Mouse (Mus musculus) lung, postnatal 0 days (tissue): ENCODE results near the gene Tmem56.

Experiments
- CTCF ChIP-seq: IDR thresholded peaks from 2 replicates; pipeline ENCODE4 v1.5.1; 2016; ENCODE audit warnings: antibody characterized with exemption, mild to moderate bottlenecking
- EP300 ChIP-seq: IDR thresholded peaks from 2 replicates; pipeline ENCODE4 v1.6.1; 2016; ENCODE audit warnings: antibody characterized with exemption, mild to moderate bottlenecking, control low read depth

DNA sequence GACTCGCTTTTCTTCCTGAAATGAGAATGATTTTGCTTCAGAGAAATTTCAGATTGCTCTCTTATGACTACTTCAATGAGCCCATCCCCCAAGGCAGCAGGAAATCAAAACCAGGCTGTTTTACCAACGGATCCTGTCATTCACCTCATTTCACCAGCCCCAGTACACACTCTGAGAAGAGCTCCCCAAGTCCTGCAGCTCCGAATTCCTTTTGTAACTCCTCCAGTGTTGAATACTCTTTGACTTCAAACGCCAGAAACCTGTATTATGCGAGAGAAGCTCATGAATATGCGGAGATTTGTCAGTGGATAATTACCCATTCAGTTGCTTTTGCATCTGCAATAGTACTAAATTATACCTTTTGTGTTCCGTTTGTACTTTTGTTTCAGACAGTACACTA is 126.9 kb downstream of the Tmem56 start:
- no peak for TF ChIP-seq CTCF
- no peak for TF ChIP-seq EP300
